Mouse (Mus musculus): ENCODE measurements around the gene Enpp6. TPM values are rescaled to one million over a fixed set of nuclear protein-coding genes. Genes with fewer than 3 reads are reported as not detected.

Gene Enpp6
- polyA plus RNA-seq, 1 experiment from 2014 or later = not detected

DNA sequence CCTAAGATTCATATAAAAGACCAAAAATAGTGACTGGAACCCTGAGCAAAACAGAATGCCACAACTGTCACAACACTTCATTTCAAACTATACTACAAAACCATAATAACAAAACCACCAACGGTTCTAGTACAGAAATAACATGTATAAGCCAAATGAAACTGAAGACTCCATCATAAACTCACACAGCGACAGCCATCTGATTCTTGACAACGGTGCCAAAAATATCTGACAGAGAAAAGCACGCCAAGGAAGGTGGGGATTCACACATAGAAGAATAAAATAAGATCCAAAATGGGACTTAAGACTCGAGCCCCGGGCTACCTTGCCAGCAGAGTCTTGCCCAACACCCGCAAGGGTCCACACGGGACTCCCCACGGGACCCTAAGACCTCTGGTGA, 158.6 kb downstream of the Enpp6 start:
- Histone ChIP-seq H3K27ac (replicated peaks; ENCODE audit: low read depth, low read length) (no peak overlapping the region), H3K36me3 (ENCODE audit: control insufficient read depth, insufficient read depth, low read length) (0 out of 2 replicates have a peak, but pooled peaks cover 9% of the 10 kb centered on the region), H3K9ac (replicated peaks; ENCODE audit: low read length) (no peak overlapping the region), H3K9me3 (ENCODE audit: control insufficient read depth, low read length) (peaks cover 2% of the 10 kb centered on the region; the same call in 1 of the 2 replicates), H3K4me3 (replicated peaks; ENCODE audit: low read depth, low read length) (no peak overlapping the region), H3K4me1 (ENCODE audit: control insufficient read depth, insufficient read depth, low read length) (no peaks in the 10 kb centered on the region), H3K27me3 (ENCODE audit: control insufficient read depth, insufficient read depth, low read length) (no peaks in the 10 kb centered on the region), H3K4me2 (ENCODE audit: low read length) (no peak overlapping the region)
- ATAC-seq (ENCODE audit: low FRiP score, low TSS enrichment) (no peak), DNase-seq (no peak)
- 96% methylated on average over 9 of the region's 9 CpGs for WGBS

Other genes starting within 250 kb of the Enpp6 start
- 6.4 and 7.5 TPM in 2 replicates for gene Irf2, start 247.2 kb upstream of the Enpp6 start, polyA plus RNA-seq (2014; fragmentation: Nextera tagmentation; extraction: Ambion mirVana)

Measured in midbrain, embryonic 14.5 days (tissue).